Comparison of ENCODE assay signal across 12 mouse cellular contexts in the genomic region with DNA sequence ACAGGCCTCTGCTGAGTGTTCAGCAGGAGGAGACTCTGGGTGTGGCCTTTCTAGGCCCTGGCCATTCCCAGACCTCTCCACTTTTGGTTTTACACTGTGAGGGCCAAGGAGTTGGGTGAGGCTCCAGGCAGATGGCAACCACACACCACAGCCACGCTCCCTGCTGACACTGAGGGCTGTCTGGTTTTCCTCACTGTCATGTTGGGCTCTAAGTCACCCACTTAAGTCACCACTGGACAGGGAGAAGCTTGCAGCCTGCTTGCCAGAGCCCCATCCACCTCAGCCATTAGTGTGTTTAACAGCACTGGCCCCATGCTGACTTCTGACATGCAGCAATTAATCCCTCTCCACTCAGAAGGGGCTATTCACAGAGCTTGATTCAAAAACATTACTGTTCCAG.
A peak's percentile ranks its signal among the peaks of the same experiment; 100 is the strongest.
DNase-seq lines count a peak whose midpoint lies in the region; ATAC-seq and TF ChIP-seq lines count a peak whose summit lies in the region.
"Had no signal": no experiment of that assay in that cellular context is flagged by ENCODE, and none has a peak within 500 bp of the region (broad histone marks: within the 10 kb centered on the region; RNA-seq: fewer than 3 reads in every experiment).

No protein-coding gene starts in this region.

- TF ChIP-seq EP300 in stomach, postnatal 0 days (optimal IDR thresholded peaks at IDR 0.05) = no peak

- DNase-seq in neural tube, embryonic 10.5 days (ENCODE audit: extremely low spot score, low spot score) = peak; percentile 19
- peak; percentile 62 for DNase-seq in forelimb bud, embryonic 11.5 days (ENCODE audit: low read depth, low spot score)
- peak; percentile 64 to 71 for DNase-seq in heart, postnatal 10 days
- no peak for DNase-seq in stomach, postnatal 0 days (ENCODE audit: low spot score)
- no peak for DNase-seq in gastrocnemius, adult 18-20 months (ENCODE audit: low spot score)
- no peak for DNase-seq in gastrocnemius, postnatal 25 days
- DNase-seq: gastrocnemius, postnatal 10 days; lung, adult 2 months had no signal

- 55% methylated on average over 1 of the region's 1 CpGs for WGBS in neural tube, embryonic 15.5 days
- 41% methylated on average over 1 of the region's 1 CpGs for WGBS in stomach, postnatal 0 days

- H3K4me3 ChIP-seq in neural tube, embryonic 15.5 days (replicated peaks) = no peak overlapping the region
- no peak overlapping the region for H3K4me3 ChIP-seq in stomach, postnatal 0 days (ENCODE audit: low read depth, low read length)
- H3K4me3 ChIP-seq: kidney, embryonic 15.5 days; midbrain, embryonic 12.5 days had no signal

- H3K27me3 ChIP-seq in neural tube, embryonic 15.5 days (replicated peaks) = no peaks in the 10 kb centered on the region
- H3K27me3 ChIP-seq in stomach, postnatal 0 days (ENCODE audit: control insufficient read depth, insufficient read depth, low read length) = no peaks in the 10 kb centered on the region
- H3K27me3 ChIP-seq: kidney, embryonic 15.5 days; midbrain, embryonic 12.5 days had no signal

- H3K9me3 ChIP-seq in neural tube, embryonic 15.5 days (replicated peaks) = no peaks in the 10 kb centered on the region
- H3K9me3 ChIP-seq in stomach, postnatal 0 days (ENCODE audit: control insufficient read depth, low read length) = no peaks in the 10 kb centered on the region
- H3K9me3 ChIP-seq: midbrain, embryonic 12.5 days had no signal

- no peak overlapping the region for H3K27ac ChIP-seq in neural tube, embryonic 15.5 days (replicated peaks)
- H3K27ac ChIP-seq in stomach, postnatal 0 days (replicated peaks) = no peak overlapping the region
- H3K27ac ChIP-seq: kidney, embryonic 15.5 days; midbrain, embryonic 12.5 days had no signal

- intact Hi-C loops in heart, postnatal 10 days (cut with DNase I) = no loop called here

- ATAC-seq in neural tube, embryonic 15.5 days (ENCODE audit: low FRiP score) = no peak; the same call in 1 of the 2 replicates
- peak; percentile 54; the same call in 1 of the 2 replicates for ATAC-seq in stomach, postnatal 0 days (ENCODE audit: low FRiP score, low TSS enrichment)
- no peak for ATAC-seq in cerebellum, adult (ENCODE audit: insufficient number of reproducible peaks, low FRiP score, low TSS enrichment)

- H3K4me1 ChIP-seq in neural tube, embryonic 15.5 days = no peaks in the 10 kb centered on the region
- no peaks in the 10 kb centered on the region; the same call in 1 of the 2 replicates for H3K4me1 ChIP-seq in stomach, postnatal 0 days (replicated peaks; ENCODE audit: control insufficient read depth, insufficient read depth)
- H3K4me1 ChIP-seq: kidney, embryonic 15.5 days had no signal

- H3K4me2 ChIP-seq in neural tube, embryonic 15.5 days = no peak overlapping the region
- no peak overlapping the region for H3K4me2 ChIP-seq in stomach, postnatal 0 days (replicated peaks; ENCODE audit: low read depth)
- H3K4me2 ChIP-seq: kidney, embryonic 15.5 days; midbrain, embryonic 12.5 days had no signal

- no peak for TF ChIP-seq CTCF in stomach, postnatal 0 days (IDR thresholded peaks at IDR 0.05; ENCODE audit: low read depth)

- no peak overlapping the region for H3K9ac ChIP-seq in neural tube, embryonic 15.5 days (replicated peaks)
- no peak overlapping the region for H3K9ac ChIP-seq in stomach, postnatal 0 days (ENCODE audit: low read length)
- H3K9ac ChIP-seq: kidney, embryonic 15.5 days; midbrain, embryonic 12.5 days had no signal

- no peaks in the 10 kb centered on the region for H3K36me3 ChIP-seq in neural tube, embryonic 15.5 days
- H3K36me3 ChIP-seq in stomach, postnatal 0 days (ENCODE audit: control insufficient read depth, insufficient read depth, low read length) = no peaks in the 10 kb centered on the region
- H3K36me3 ChIP-seq: kidney, embryonic 15.5 days; midbrain, embryonic 12.5 days had no signal

Comparison
In these comparisons a context has a peak if more than half of its experiments do, and no peak if none do; other contexts are left out.
1. DNase-seq: peak in neural tube, embryonic 10.5 days (single experiment), forelimb bud, embryonic 11.5 days (single experiment) and heart, postnatal 10 days (2 of 2); none in stomach, postnatal 0 days (single experiment), gastrocnemius, adult 18-20 months (single experiment) and gastrocnemius, postnatal 25 days (single experiment).